27 mouse cellular contexts compared by ENCODE assay signal in genomic region chr19:51675706-51676105, GRCm38 (mm10).
"Had no signal": no experiment of that assay in that cellular context is flagged by ENCODE, and none has a peak within 500 bp of the region (broad histone marks: within the 10 kb centered on the region; RNA-seq: fewer than 3 reads in every experiment).

No protein-coding gene starts in this region.

- H3K9me3 ChIP-seq: heart, embryonic 15.5 days; hindbrain, embryonic 13.5 days; hindbrain, embryonic 15.5 days; kidney, embryonic 15.5 days; limb, embryonic 13.5 days; liver, embryonic 12.5 days had no signal

- H3K27ac ChIP-seq: heart, adult 2 months; heart, embryonic 13.5 days; heart, embryonic 15.5 days; hindbrain, embryonic 13.5 days; hindbrain, embryonic 15.5 days; hindbrain, postnatal 0 days; kidney, embryonic 15.5 days; kidney, postnatal 0 days; limb, embryonic 13.5 days; limb, embryonic 15.5 days; liver, embryonic 12.5 days; liver, embryonic 14.5 days had no signal

- H3K4me1 ChIP-seq: heart, embryonic 13.5 days; heart, embryonic 15.5 days; hindbrain, embryonic 13.5 days; hindbrain, embryonic 15.5 days; kidney, embryonic 15.5 days; limb, embryonic 13.5 days; limb, embryonic 15.5 days; liver, embryonic 12.5 days had no signal

- H3K4me2 ChIP-seq: heart, embryonic 11.5 days; heart, embryonic 13.5 days; heart, embryonic 15.5 days; hindbrain, embryonic 13.5 days; hindbrain, embryonic 15.5 days; kidney, embryonic 15.5 days; limb, embryonic 13.5 days; limb, embryonic 15.5 days; liver, embryonic 12.5 days had no signal

- H3K27me3 ChIP-seq: heart, embryonic 13.5 days; heart, embryonic 15.5 days; hindbrain, embryonic 13.5 days; hindbrain, embryonic 15.5 days; kidney, embryonic 15.5 days; limb, embryonic 13.5 days; limb, embryonic 15.5 days; liver, embryonic 12.5 days had no signal

- DNase-seq: gastrocnemius, postnatal 14 days; gastrocnemius, postnatal 36 days; heart, adult 11 months; heart, adult 2 months; heart, postnatal 14 days; heart, postnatal 36 days; kidney, adult 11 months; kidney, adult 2 months; kidney, adult 9 months; kidney, postnatal 14 days; kidney, postnatal 36 days; layer of hippocampus, adult 9-11 months; layer of hippocampus, postnatal 36 days; left cerebral cortex, postnatal 4 days had no signal

- ATAC-seq: hindbrain, postnatal 0 days; intestine, embryonic 16.5 days; liver, embryonic 12.5 days had no signal

- H3K4me3 ChIP-seq: heart, adult 2 months; heart, embryonic 13.5 days; heart, embryonic 15.5 days; hindbrain, embryonic 13.5 days; hindbrain, embryonic 15.5 days; kidney, embryonic 15.5 days; limb, embryonic 13.5 days; limb, embryonic 15.5 days; liver, embryonic 12.5 days had no signal

- H3K36me3 ChIP-seq: heart, embryonic 13.5 days; heart, embryonic 15.5 days; hindbrain, embryonic 13.5 days; hindbrain, embryonic 15.5 days; kidney, embryonic 15.5 days; limb, embryonic 13.5 days; limb, embryonic 15.5 days; liver, embryonic 12.5 days had no signal

- H3K9ac ChIP-seq: heart, embryonic 13.5 days; heart, embryonic 15.5 days; hindbrain, embryonic 13.5 days; hindbrain, embryonic 15.5 days; kidney, embryonic 15.5 days; limb, embryonic 13.5 days; limb, embryonic 15.5 days; liver, embryonic 12.5 days; liver, embryonic 14.5 days had no signal
